Comparison of ENCODE assay signal across 13 mouse cellular contexts in the genomic region with DNA sequence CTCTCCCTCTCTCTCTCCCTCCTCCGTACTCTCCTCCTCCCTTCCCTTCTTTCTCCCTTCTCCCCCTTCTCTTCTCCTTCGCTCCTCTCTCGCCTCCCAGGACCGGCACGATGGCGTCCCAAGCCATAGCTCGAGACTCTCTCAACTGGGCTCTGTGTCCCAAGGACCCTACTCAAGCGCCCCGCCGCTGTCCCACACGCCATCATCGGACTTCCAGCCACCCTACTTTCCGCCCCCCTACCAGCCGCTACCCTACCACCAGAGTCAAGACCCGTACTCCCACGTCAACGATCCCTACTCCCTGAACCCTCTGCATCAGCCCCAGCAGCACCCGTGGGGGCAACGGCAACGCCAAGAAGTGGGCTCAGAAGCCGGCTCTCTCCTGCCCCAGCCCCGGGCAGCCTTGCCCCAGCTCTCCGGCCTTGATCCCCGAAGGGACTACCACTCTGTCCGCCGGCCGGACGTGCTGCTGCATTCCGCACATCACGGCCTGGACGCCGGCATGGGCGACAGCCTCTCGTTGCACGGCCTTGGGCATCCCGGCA. TPM values are rescaled to one million over a fixed set of nuclear protein-coding genes. Genes with fewer than 3 reads are reported as not detected.
A peak's percentile ranks its signal among the peaks of the same experiment; 100 is the strongest.
DNase-seq lines count a peak whose midpoint lies in the region; ATAC-seq and TF ChIP-seq lines count a peak whose summit lies in the region.
"Had no signal": no experiment of that assay in that cellular context is flagged by ENCODE, and none has a peak within 500 bp of the region (broad histone marks: within the 10 kb centered on the region; RNA-seq: fewer than 3 reads in every experiment).

No protein-coding gene starts in this region.

- H3K4me2 ChIP-seq in embryonic facial prominence, embryonic 15.5 days (replicated peaks), result peak overlapping the region; percentile 43
- H3K4me2 ChIP-seq in limb, embryonic 14.5 days (replicated peaks; ENCODE audit: low read depth, low read length, severe bottlenecking), result peak overlapping the region; percentile 51
- H3K4me2 ChIP-seq in neural tube, embryonic 15.5 days, result peak overlapping the region; percentile 47

- DNase-seq in kidney, adult 9 months, result peak; percentile 6
- DNase-seq in kidney, adult 8-10 months, result no peak
- peak; percentile 2 for DNase-seq in limb, embryonic 14.5 days (ENCODE audit: low spot score)
- DNase-seq in ovary, postnatal 14 days (ENCODE audit: low spot score), result no peak
- DNase-seq in liver, result no peak
- DNase-seq: gastrocnemius, postnatal 14 days; lung, postnatal 10 days; thymus, postnatal 14 days had no signal

- 2% methylated on average over 36 of the region's 36 CpGs for WGBS in embryonic facial prominence, embryonic 15.5 days
- 1% methylated on average over 36 of the region's 36 CpGs for WGBS in limb, embryonic 14.5 days
- 1% methylated on average over 36 of the region's 36 CpGs for WGBS in neural tube, embryonic 15.5 days

- peaks cover 65% of the 10 kb centered on the region for H3K27me3 ChIP-seq in embryonic facial prominence, embryonic 15.5 days
- H3K27me3 ChIP-seq in limb, embryonic 14.5 days (ENCODE audit: control insufficient read depth, insufficient read depth, low read length), result peaks cover 76% of the 10 kb centered on the region
- peaks cover 65% of the 10 kb centered on the region for H3K27me3 ChIP-seq in neural tube, embryonic 15.5 days (replicated peaks)
- H3K27me3 ChIP-seq: CH12.LX had no signal

- no peak for ATAC-seq in embryonic facial prominence, embryonic 15.5 days (ENCODE audit: insufficient number of reproducible peaks, low FRiP score, low TSS enrichment, low read depth)
- no peak for ATAC-seq in limb, embryonic 14.5 days (ENCODE audit: low FRiP score, low read depth)
- no peak for ATAC-seq in neural tube, embryonic 15.5 days (ENCODE audit: low FRiP score)
- ATAC-seq in megakaryocyte progenitor cell, adult 5-6 weeks (replicated peaks; ENCODE audit: poor library complexity), result no peak

- no peak for TF ChIP-seq POLR2A in limb, embryonic 14.5 days (IDR thresholded peaks at IDR 0.05; ENCODE audit: borderline replicate concordance, extremely low read depth, insufficient read depth, insufficient read length)

- H3K9ac ChIP-seq in embryonic facial prominence, embryonic 15.5 days, result peak overlapping the region; percentile 28; the same call in 1 of the 2 replicates
- peak overlapping the region; percentile 74 for H3K9ac ChIP-seq in limb, embryonic 14.5 days (ENCODE audit: low read depth, low read length, severe bottlenecking)
- H3K9ac ChIP-seq in neural tube, embryonic 15.5 days (replicated peaks), result 0 out of 2 replicates have a peak overlapping the region, but pooled peaks have one; percentile 23

- H3K9me3 ChIP-seq in embryonic facial prominence, embryonic 15.5 days (replicated peaks), result no peaks in the 10 kb centered on the region
- no peaks in the 10 kb centered on the region for H3K9me3 ChIP-seq in limb, embryonic 14.5 days (ENCODE audit: control insufficient read depth, low read length)
- H3K9me3 ChIP-seq in neural tube, embryonic 15.5 days (replicated peaks), result no peaks in the 10 kb centered on the region

- peak overlapping the region; percentile 50 for H3K4me3 ChIP-seq in embryonic facial prominence, embryonic 15.5 days (replicated peaks)
- peak overlapping the region; percentile 45 for H3K4me3 ChIP-seq in limb, embryonic 14.5 days (replicated peaks; ENCODE audit: low read length)
- H3K4me3 ChIP-seq in neural tube, embryonic 15.5 days (replicated peaks), result peak overlapping the region; percentile 30

- no peaks in the 10 kb centered on the region for H3K36me3 ChIP-seq in embryonic facial prominence, embryonic 15.5 days
- 0 out of 2 replicates have a peak, but pooled peaks cover 2% of the 10 kb centered on the region for H3K36me3 ChIP-seq in limb, embryonic 14.5 days (ENCODE audit: control insufficient read depth, insufficient read depth, low read length)
- H3K36me3 ChIP-seq in neural tube, embryonic 15.5 days, result no peaks in the 10 kb centered on the region

- H3K27ac ChIP-seq in embryonic facial prominence, embryonic 15.5 days (replicated peaks), result peak overlapping the region; percentile 73
- peak overlapping the region; percentile 72 for H3K27ac ChIP-seq in limb, embryonic 14.5 days (replicated peaks; ENCODE audit: low read depth, low read length)
- H3K27ac ChIP-seq in neural tube, embryonic 15.5 days (replicated peaks), result peak overlapping the region; percentile 41

- H3K4me1 ChIP-seq in embryonic facial prominence, embryonic 15.5 days, result no peaks in the 10 kb centered on the region
- H3K4me1 ChIP-seq in limb, embryonic 14.5 days (ENCODE audit: control insufficient read depth, insufficient read depth, low read length), result no peaks in the 10 kb centered on the region
- peaks cover 22% of the 10 kb centered on the region for H3K4me1 ChIP-seq in neural tube, embryonic 15.5 days

RNA-seq across cellular contexts. Expression of a gene that starts 5.2 kb away (rescaled TPM):
- polyA plus RNA-seq in embryonic facial prominence, embryonic 15.5 days (2015; fragmentation: Nextera tagmentation; extraction: Ambion mirVana), result 50.3 and 51.9 TPM in 2 replicates
- 43.2 and 64.9 TPM in 2 replicates for polyA plus RNA-seq in limb, embryonic 14.5 days (2012; rRNA removed)
- polyA plus RNA-seq in limb, embryonic 14.5 days (2014; fragmentation: Nextera tagmentation; extraction: Ambion mirVana), result 42.4 and 52.7 TPM in 2 replicates
- 29.5 and 46.0 TPM in 2 replicates for polyA plus RNA-seq in neural tube, embryonic 15.5 days (2015; fragmentation: Nextera tagmentation; extraction: Ambion mirVana)
- not detected in 2 replicates for total RNA-seq in megakaryocyte progenitor cell, adult 5-6 weeks (2015)
- not detected in 2 replicates for total RNA-seq in megakaryocyte progenitor cell, adult 5-6 weeks (2017)
- total RNA-seq: CH12.LX; gastrocnemius, postnatal 14 days; hematopoietic stem cell, adult 5-6 weeks had no signal

Comparison
In these comparisons a context has a peak if more than half of its experiments do, and no peak if none do; other contexts are left out.
1. DNase-seq: peak in kidney, adult 9 months (single experiment) and limb, embryonic 14.5 days (single experiment); none in kidney, adult 8-10 months (0 of 2), ovary, postnatal 14 days (single experiment) and liver (single experiment).
2. H3K9ac ChIP-seq: peak in every context shown above with its lines; median percentile 74 in limb, embryonic 14.5 days; 28 in embryonic facial prominence, embryonic 15.5 days; 23 in neural tube, embryonic 15.5 days.
3. Peak in every context shown above with its lines, with median percentiles within 50 percentile points of each other: H3K27ac ChIP-seq, H3K4me2 ChIP-seq and H3K4me3 ChIP-seq.